12 mouse cellular contexts compared by ENCODE assay signal in the genomic region with DNA sequence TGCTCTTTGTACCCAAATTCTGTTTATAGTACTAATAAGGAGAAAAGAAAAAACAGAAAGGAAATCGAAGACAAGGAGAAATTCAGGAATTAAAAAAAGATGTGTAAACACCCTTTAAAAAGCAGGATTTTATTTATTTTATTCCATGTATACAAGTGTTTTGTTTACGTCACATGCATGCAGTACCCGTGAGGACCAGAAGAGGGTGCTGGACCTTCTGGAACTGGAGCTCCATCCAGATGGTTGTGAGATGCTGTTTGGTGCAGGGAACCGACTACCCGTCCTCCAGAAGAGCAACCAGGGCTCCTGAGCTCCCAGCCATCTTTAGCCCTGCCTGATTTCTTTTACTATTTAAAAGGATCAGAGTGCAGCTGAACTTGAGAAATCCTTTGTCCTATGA. TPM values are rescaled to one million over a fixed set of nuclear protein-coding genes. Genes with fewer than 3 reads are reported as not detected.
DNase-seq lines count a peak whose midpoint lies in the region; ATAC-seq and TF ChIP-seq lines count a peak whose summit lies in the region.
"Had no signal": no experiment of that assay in that cellular context is flagged by ENCODE, and none has a peak within 500 bp of the region (broad histone marks: within the 10 kb centered on the region; RNA-seq: fewer than 3 reads in every experiment).

No protein-coding gene starts in this region.

- H3K9me3 ChIP-seq in hindbrain, embryonic 11.5 days (ENCODE audit: control insufficient read depth, low read length), result no peaks in the 10 kb centered on the region
- H3K9me3 ChIP-seq in hindbrain, embryonic 16.5 days (ENCODE audit: control insufficient read depth, low read length), result no peaks in the 10 kb centered on the region
- H3K9me3 ChIP-seq: hindbrain, embryonic 13.5 days had no signal

- TF ChIP-seq POLR2A in spleen, adult 2 months (IDR thresholded peaks at IDR 0.05; ENCODE audit: low read depth, low read length), result no peak

- no peak overlapping the region for H3K4me2 ChIP-seq in hindbrain, embryonic 11.5 days (replicated peaks; ENCODE audit: low read depth, low read length)
- H3K4me2 ChIP-seq in hindbrain, embryonic 16.5 days (ENCODE audit: low read length), result no peak overlapping the region
- H3K4me2 ChIP-seq: hindbrain, embryonic 13.5 days had no signal

- ATAC-seq in hindbrain, embryonic 11.5 days (ENCODE audit: low FRiP score), result no peak
- ATAC-seq in hindbrain, embryonic 16.5 days, result no peak
- peak; percentile 72 for ATAC-seq in granulocyte monocyte progenitor cell, adult 5-6 weeks (replicated peaks; ENCODE audit: poor library complexity, severe bottlenecking)

- intact Hi-C loops in heart, postnatal 25 days (cut with DNase I), result no loop called here

- H3K27ac ChIP-seq in hindbrain, embryonic 11.5 days (ENCODE audit: low read depth, low read length), result no peak overlapping the region
- H3K27ac ChIP-seq in hindbrain, embryonic 16.5 days (ENCODE audit: low read depth, low read length), result no peak overlapping the region
- H3K27ac ChIP-seq in spleen, adult 2 months (ENCODE audit: insufficient read depth, low read length), result no peak overlapping the region
- H3K27ac ChIP-seq: hindbrain, embryonic 13.5 days had no signal

- no peaks in the 10 kb centered on the region for H3K36me3 ChIP-seq in hindbrain, embryonic 11.5 days (ENCODE audit: control insufficient read depth, insufficient read depth, low read length)
- no peaks in the 10 kb centered on the region for H3K36me3 ChIP-seq in hindbrain, embryonic 16.5 days (ENCODE audit: control insufficient read depth, insufficient read depth, low read length)
- H3K36me3 ChIP-seq in spleen, adult 2 months (ENCODE audit: control insufficient read depth, insufficient read depth, low read length), result no peaks in the 10 kb centered on the region
- H3K36me3 ChIP-seq: hindbrain, embryonic 13.5 days had no signal

- no peaks in the 10 kb centered on the region for H3K4me1 ChIP-seq in hindbrain, embryonic 11.5 days (replicated peaks; ENCODE audit: control insufficient read depth, insufficient read depth, low read length)
- H3K4me1 ChIP-seq in hindbrain, embryonic 16.5 days (ENCODE audit: control insufficient read depth, insufficient read depth, low read depth, low read length), result no peaks in the 10 kb centered on the region
- no peaks in the 10 kb centered on the region for H3K4me1 ChIP-seq in spleen, adult 2 months (ENCODE audit: control insufficient read depth, insufficient read depth, insufficient read length)
- H3K4me1 ChIP-seq: hindbrain, embryonic 13.5 days had no signal

- no peak overlapping the region for H3K4me3 ChIP-seq in hindbrain, embryonic 11.5 days (ENCODE audit: low read depth, low read length)
- H3K4me3 ChIP-seq in hindbrain, embryonic 16.5 days (ENCODE audit: low read length), result no peak overlapping the region
- H3K4me3 ChIP-seq in spleen, adult 2 months (ENCODE audit: extremely low read depth, insufficient read depth, insufficient read length), result no peak overlapping the region
- H3K4me3 ChIP-seq: hindbrain, embryonic 13.5 days had no signal

- peak; percentile 9 for DNase-seq in hindbrain, embryonic 11.5 days (ENCODE audit: low spot score)
- DNase-seq in spleen, adult 2 months (ENCODE audit: low read depth in 1 of 2, low spot score in 2 of 2), result no peak
- DNase-seq in spleen, postnatal 14 days (ENCODE audit: low spot score in 2 of 2), result no peak
- DNase-seq in thymus, postnatal 36 days, result peak; percentile 17 to 28
- DNase-seq in right cerebral cortex, adult 18-20 months, result no peak
- no peak for DNase-seq in heart, postnatal 25 days (ENCODE audit: low spot score)
- DNase-seq: gastrocnemius, postnatal 10 days; spleen, adult 18-20 months had no signal

- 0 out of 2 replicates have a peak, but pooled peaks have one; percentile 4 for TF ChIP-seq CTCF in spleen, adult 2 months (IDR thresholded peaks at IDR 0.05; ENCODE audit: extremely low read depth, insufficient read depth, insufficient read length, insufficient replicate concordance)

- WGBS in hindbrain, embryonic 11.5 days, result 79% methylated on average over 5 of the region's 5 CpGs
- 79% methylated on average over 5 of the region's 5 CpGs for WGBS in hindbrain, embryonic 16.5 days
- 81% methylated on average over 5 of the region's 5 CpGs for WGBS in spleen, adult 2 months

- H3K9ac ChIP-seq in hindbrain, embryonic 11.5 days (ENCODE audit: low read depth, low read length), result no peak overlapping the region
- H3K9ac ChIP-seq in hindbrain, embryonic 16.5 days (ENCODE audit: low read depth, low read length), result no peak overlapping the region
- H3K9ac ChIP-seq: hindbrain, embryonic 13.5 days had no signal

- H3K27me3 ChIP-seq in hindbrain, embryonic 11.5 days (ENCODE audit: control insufficient read depth, insufficient read depth, low read length), result no peaks in the 10 kb centered on the region
- no peaks in the 10 kb centered on the region for H3K27me3 ChIP-seq in hindbrain, embryonic 16.5 days (replicated peaks; ENCODE audit: control insufficient read depth, insufficient read depth, low read length)
- no peaks in the 10 kb centered on the region for H3K27me3 ChIP-seq in spleen, adult 2 months (ENCODE audit: control insufficient read depth, insufficient read depth, low read length)
- H3K27me3 ChIP-seq: hindbrain, embryonic 13.5 days had no signal

RNA-seq across cellular contexts. Expression of a gene that starts 4.1 kb away (rescaled TPM):
- polyA plus RNA-seq in hindbrain, embryonic 11.5 days (2014; fragmentation: Nextera tagmentation; extraction: Ambion mirVana), result not detected in 2 replicates
- 0.15 TPM in 1 of 2 replicates, not detected in the other for polyA plus RNA-seq in hindbrain, embryonic 16.5 days (2015; fragmentation: Nextera tagmentation; extraction: Ambion mirVana)
- polyA plus RNA-seq in spleen, adult 2 months (2012; rRNA removed), result not detected in 2 replicates
- not detected in 2 replicates for total RNA-seq in granulocyte monocyte progenitor cell, adult 5-6 weeks (2014; fragmentation: Nextera tagmentation)
- not detected in 2 replicates for total RNA-seq in granulocyte monocyte progenitor cell, adult 5-6 weeks (2017)
- not detected for total RNA-seq in heart, postnatal 25 days (2021)
- total RNA-seq: gastrocnemius, postnatal 10 days; left cerebral cortex, postnatal 36 days had no signal
- polyA plus RNA-seq: hindbrain, embryonic 13.5 days had no signal

RNA-seq across cellular contexts. Expression of a gene that starts 6.9 kb away (rescaled TPM):
- polyA plus RNA-seq in hindbrain, embryonic 11.5 days (2014; fragmentation: Nextera tagmentation; extraction: Ambion mirVana), result not detected in 2 replicates
- polyA plus RNA-seq in hindbrain, embryonic 16.5 days (2015; fragmentation: Nextera tagmentation; extraction: Ambion mirVana), result not detected in 2 replicates
- not detected in 2 replicates for polyA plus RNA-seq in spleen, adult 2 months (2012; rRNA removed)
- total RNA-seq in granulocyte monocyte progenitor cell, adult 5-6 weeks (2014; fragmentation: Nextera tagmentation), result not detected in 2 replicates
- total RNA-seq in granulocyte monocyte progenitor cell, adult 5-6 weeks (2017), result not detected in 2 replicates
- not detected for total RNA-seq in heart, postnatal 25 days (2021)
- total RNA-seq: gastrocnemius, postnatal 10 days; left cerebral cortex, postnatal 36 days had no signal
- polyA plus RNA-seq: hindbrain, embryonic 13.5 days had no signal

RNA-seq across cellular contexts. Expression of a gene that starts 17.8 kb away (rescaled TPM):
- not detected in 2 replicates for polyA plus RNA-seq in hindbrain, embryonic 11.5 days (2014; fragmentation: Nextera tagmentation; extraction: Ambion mirVana)
- not detected in 2 replicates for polyA plus RNA-seq in hindbrain, embryonic 16.5 days (2015; fragmentation: Nextera tagmentation; extraction: Ambion mirVana)
- not detected in 2 replicates for polyA plus RNA-seq in spleen, adult 2 months (2012; rRNA removed)
- not detected in 2 replicates for total RNA-seq in granulocyte monocyte progenitor cell, adult 5-6 weeks (2014; fragmentation: Nextera tagmentation)
- total RNA-seq in granulocyte monocyte progenitor cell, adult 5-6 weeks (2017), result not detected in 2 replicates
- not detected for total RNA-seq in heart, postnatal 25 days (2021)
- total RNA-seq: gastrocnemius, postnatal 10 days; left cerebral cortex, postnatal 36 days had no signal
- polyA plus RNA-seq: hindbrain, embryonic 13.5 days had no signal

RNA-seq across cellular contexts. Expression of a gene that starts 22.3 kb away (rescaled TPM):
- not detected in 2 replicates for polyA plus RNA-seq in hindbrain, embryonic 11.5 days (2014; fragmentation: Nextera tagmentation; extraction: Ambion mirVana)
- not detected in 2 replicates for polyA plus RNA-seq in hindbrain, embryonic 16.5 days (2015; fragmentation: Nextera tagmentation; extraction: Ambion mirVana)
- polyA plus RNA-seq in spleen, adult 2 months (2012; rRNA removed), result not detected in 2 replicates
- total RNA-seq in granulocyte monocyte progenitor cell, adult 5-6 weeks (2014; fragmentation: Nextera tagmentation), result not detected in 2 replicates
- not detected in 2 replicates for total RNA-seq in granulocyte monocyte progenitor cell, adult 5-6 weeks (2017)
- total RNA-seq in heart, postnatal 25 days (2021), result not detected
- total RNA-seq: gastrocnemius, postnatal 10 days; left cerebral cortex, postnatal 36 days had no signal
- polyA plus RNA-seq: hindbrain, embryonic 13.5 days had no signal

RNA-seq across cellular contexts. Expression of a gene that starts 28.0 kb away (rescaled TPM):
- polyA plus RNA-seq in hindbrain, embryonic 11.5 days (2014; fragmentation: Nextera tagmentation; extraction: Ambion mirVana), result not detected in 2 replicates
- polyA plus RNA-seq in hindbrain, embryonic 16.5 days (2015; fragmentation: Nextera tagmentation; extraction: Ambion mirVana), result 0.15 TPM in 1 of 2 replicates, not detected in the other
- polyA plus RNA-seq in spleen, adult 2 months (2012; rRNA removed), result not detected in 2 replicates
- total RNA-seq in granulocyte monocyte progenitor cell, adult 5-6 weeks (2014; fragmentation: Nextera tagmentation), result not detected in 2 replicates
- not detected in 2 replicates for total RNA-seq in granulocyte monocyte progenitor cell, adult 5-6 weeks (2017)
- total RNA-seq in heart, postnatal 25 days (2021), result not detected
- total RNA-seq: gastrocnemius, postnatal 10 days; left cerebral cortex, postnatal 36 days had no signal
- polyA plus RNA-seq: hindbrain, embryonic 13.5 days had no signal

Comparison
In these comparisons a context has a peak if more than half of its experiments do, and no peak if none do; other contexts are left out.
1. DNase-seq: peak in hindbrain, embryonic 11.5 days (single experiment) and thymus, postnatal 36 days (2 of 2); none in spleen, adult 2 months (0 of 2), spleen, postnatal 14 days (0 of 2), right cerebral cortex, adult 18-20 months (single experiment) and heart, postnatal 25 days (single experiment).